Mouse (Mus musculus) G1E (cell line): ENCODE measurements around the gene Gda.

Experiments
- CTCF ChIP-seq: IDR thresholded peaks from 2 replicates; pipeline ENCODE4 v1.5.1; 2012; ENCODE audit warnings: low read depth, low read length, inconsistent platforms, mixed read lengths
- GATA2 ChIP-seq: IDR thresholded peaks from 2 replicates; pipeline ENCODE4 v1.6.1; 2012; ENCODE audit warnings: low read depth, low read length, inconsistent platforms, borderline replicate concordance
- TAL1 ChIP-seq: conservative IDR thresholded peaks from 2 replicates; pipeline ENCODE4 v1.6.1; 2012; ENCODE audit warnings: low read depth, low read length, inconsistent platforms, mixed read lengths

GRCm38 (mm10) chr19:21480053-21480419 lies 6.8 kb upstream of the Gda start:
- no peak for TF ChIP-seq CTCF
- no peak for TF ChIP-seq TAL1
- no peak for TF ChIP-seq GATA2
